Mouse (Mus musculus) spleen, adult 2 months (tissue): Measurements from ENCODE around the gene Cfap161. TPM values are rescaled to one million over a fixed set of nuclear protein-coding genes. Genes with fewer than 3 reads are reported as not detected.

Experiments used
- DNase-seq, 2 experiments: peaks; one replicate each; pipeline versions ENCODE4 v3.0.0 to v3.0.0-alpha.2; 2012 to 2021; ENCODE audit warnings: low spot score in 2 of 2, low read depth in 1 of 2
- H3K27ac ChIP-seq: fragments of 200-500 bp; 2 replicates; pipeline ENCODE4 v1.5.1; 2012; ENCODE audit warnings: low read length, inconsistent platforms; ENCODE audit not compliant: insufficient read depth
- H3K27me3 ChIP-seq: fragments of 200-500 bp; 2 replicates; pipeline ENCODE4 v1.6.1; 2012; ENCODE audit warnings: mild to moderate bottlenecking, moderate library complexity, low read length, inconsistent platforms; ENCODE audit not compliant: control insufficient read depth, insufficient read depth
- H3K36me3 ChIP-seq: fragments of 200-500 bp; 2 replicates; pipeline ENCODE4 v1.6.1; 2012; ENCODE audit warnings: mild to moderate bottlenecking, low read length, inconsistent platforms; ENCODE audit not compliant: control insufficient read depth, insufficient read depth
- H3K4me1 ChIP-seq: fragments of 200-500 bp; 2 replicates; pipeline ENCODE4 v1.6.1; 2011; ENCODE audit warnings: inconsistent platforms; ENCODE audit not compliant: control insufficient read depth, insufficient read depth, insufficient read length
- H3K4me3 ChIP-seq: fragments of 200-500 bp; 2 replicates; pipeline ENCODE4 v1.5.1; 2011; ENCODE audit warnings: mild to moderate bottlenecking, inconsistent platforms; ENCODE audit not compliant: insufficient read depth, insufficient read length; ENCODE audit errors: extremely low read depth
- CTCF ChIP-seq: fragments of 200-500 bp; IDR thresholded peaks from 2 replicates; pipeline ENCODE4 v1.5.1; 2011; ENCODE audit warnings: mild to moderate bottlenecking, inconsistent platforms; ENCODE audit not compliant: insufficient read depth, insufficient read length, insufficient replicate concordance; ENCODE audit errors: extremely low read depth
- POLR2A ChIP-seq: fragments of 200-500 bp; IDR thresholded peaks from 2 replicates; pipeline ENCODE4 v1.6.1; 2011; ENCODE audit warnings: low read depth, low read length, inconsistent platforms
- WGBS: fragments of 180-500 bp; shearing (Covaris S2); methylation state at CpG from one replicate; pipeline ENCODE4 v1.1.7; 2018; 5-methylcytosine and 5-hydroxymethylcytosine counted together
- polyA plus RNA-seq: library from polyadenylated mRNA; depleted of rRNA; stranded (reverse); fragments of >200 nt; gene quantifications from 2 replicates; pipeline ENCODE4 v1.2.3, GENCODE M21; 2012

Gene Cfap161
- polyA plus RNA-seq, 1 experiment, result not detected

- Histone ChIP-seq H3K27me3 (no peaks in the 10 kb centered on the region), H3K36me3 (no peaks in the 10 kb centered on the region), H3K4me1 (peaks cover 4% of the 10 kb centered on the region; the same call in 1 of the 2 replicates), H3K27ac (no peak overlapping the region), H3K4me3 (no peak overlapping the region)
- WGBS, result 69% methylated on average over 6 of the region's 6 CpGs
- TF ChIP-seq CTCF (no peak), POLR2A (no peak)
- DNase-seq, result no peak
Observed at GRCm38 (mm10) chr7:83806934-83807333, 12.3 kb upstream of the Cfap161 start.

DNA sequence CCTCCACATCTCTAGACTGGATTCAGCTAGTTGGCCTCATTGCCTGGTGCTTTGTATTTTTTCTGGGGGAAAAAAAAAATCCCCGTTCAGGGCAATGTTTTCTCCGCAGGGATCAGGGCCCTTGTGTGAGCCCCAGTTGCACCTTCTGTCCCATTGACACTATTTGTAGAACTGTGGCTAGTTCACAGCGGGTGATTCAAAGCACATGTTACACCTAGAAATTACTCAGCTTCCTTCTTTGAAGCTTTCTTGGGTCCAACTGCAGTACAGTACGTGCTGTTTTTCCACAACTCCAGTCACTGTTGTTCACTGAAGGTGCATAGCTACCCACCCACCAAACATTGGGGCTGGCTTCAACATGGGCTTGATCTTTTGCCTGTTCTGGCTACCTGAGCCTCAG, 9.1 kb upstream of the Cfap161 start:
- no peak overlapping the region for H3K4me3 ChIP-seq
- H3K36me3 ChIP-seq, result no peaks in the 10 kb centered on the region
- peaks cover 4% of the 10 kb centered on the region; the same call in 1 of the 2 replicates for H3K4me1 ChIP-seq
- no peak overlapping the region for H3K27ac ChIP-seq
- H3K27me3 ChIP-seq, result no peaks in the 10 kb centered on the region
- TF ChIP-seq CTCF (no peak), POLR2A (no peak)
- no peak for DNase-seq
- 87% methylated on average over 4 of the region's 4 CpGs for WGBS

DNA sequence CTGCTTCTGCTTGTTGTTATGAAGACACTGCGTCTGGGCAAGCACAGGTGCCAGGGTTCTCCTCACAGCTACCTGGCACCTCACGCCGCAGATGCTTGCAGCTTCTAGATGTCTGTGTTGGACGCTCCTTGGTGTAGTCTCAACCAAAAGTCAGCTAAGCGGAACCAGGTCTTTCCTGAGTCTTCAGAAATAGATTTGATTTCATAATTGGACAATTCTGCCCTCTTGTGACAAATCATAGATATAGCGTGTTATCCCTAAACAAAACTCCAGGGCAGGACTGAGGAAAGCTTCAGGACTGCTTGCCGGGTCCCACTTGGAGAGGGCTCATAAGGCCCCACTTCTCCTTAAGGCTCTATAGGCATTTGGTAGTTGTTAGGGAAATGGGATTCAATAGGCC, 7.8 kb upstream of the Cfap161 start:
- no peak; the same call in 1 of the 2 replicates for TF ChIP-seq CTCF
- TF ChIP-seq POLR2A, result no peak
- peak in 1 of 2 experiments; percentile 4 for DNase-seq
- H3K27ac ChIP-seq, result no peak overlapping the region
- H3K27me3 ChIP-seq, result no peaks in the 10 kb centered on the region
- 9% methylated on average over 7 of the region's 7 CpGs for WGBS
- no peaks in the 10 kb centered on the region for H3K36me3 ChIP-seq
- H3K4me1 ChIP-seq, result peaks cover 4% of the 10 kb centered on the region; the same call in 1 of the 2 replicates
- H3K4me3 ChIP-seq, result no peak overlapping the region

DNA sequence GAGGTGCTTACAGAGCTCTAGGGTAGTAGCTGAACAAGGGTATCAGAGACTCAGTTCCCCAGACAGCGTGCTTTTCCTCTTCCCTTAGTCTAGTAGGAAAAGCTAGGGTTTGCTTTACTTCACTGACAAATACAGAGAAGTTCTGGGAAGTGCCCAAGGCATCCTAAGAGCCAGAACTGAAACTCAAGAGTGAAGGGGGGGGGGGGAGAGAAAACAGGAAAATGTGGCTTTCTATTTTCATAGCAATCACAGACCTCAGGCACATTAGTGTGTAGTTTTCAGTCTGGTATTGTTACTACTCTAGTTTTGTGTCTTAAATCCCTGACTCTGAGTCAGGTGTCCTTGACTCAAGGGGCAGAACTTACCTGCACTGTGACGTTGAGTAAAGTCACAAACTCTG, 7.3 kb upstream of the Cfap161 start:
- peaks cover 4% of the 10 kb centered on the region; the same call in 1 of the 2 replicates for H3K4me1 ChIP-seq
- H3K4me3 ChIP-seq, result no peak overlapping the region
- 28% methylated on average over 2 of the region's 2 CpGs for WGBS
- H3K36me3 ChIP-seq, result no peaks in the 10 kb centered on the region
- TF ChIP-seq CTCF (no peak), POLR2A (no peak)
- no peaks in the 10 kb centered on the region for H3K27me3 ChIP-seq
- H3K27ac ChIP-seq, result no peak overlapping the region
- no peak for DNase-seq

DNA sequence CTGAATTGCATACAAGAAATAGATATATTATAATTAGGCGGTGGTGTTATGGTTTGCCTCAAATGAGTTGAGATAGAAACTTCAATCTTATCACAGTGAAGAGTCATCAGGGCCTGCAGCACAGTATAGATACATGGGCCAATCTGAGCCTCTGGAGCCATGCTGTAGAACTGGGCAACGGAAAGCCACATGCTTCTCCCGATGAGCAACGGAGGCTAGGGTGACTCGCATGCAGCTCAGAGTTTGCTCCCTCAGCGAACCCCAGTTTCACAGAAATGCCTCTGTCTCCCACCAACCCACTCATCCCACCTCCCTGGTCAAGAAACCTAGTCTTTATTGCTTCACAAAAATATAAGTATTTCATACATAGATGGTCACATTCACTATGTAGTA, 6.8 kb upstream of the Cfap161 start:
- Histone ChIP-seq H3K36me3 (no peaks in the 10 kb centered on the region), H3K27ac (no peak overlapping the region), H3K27me3 (no peaks in the 10 kb centered on the region), H3K4me1 (peaks cover 4% of the 10 kb centered on the region; the same call in 1 of the 2 replicates), H3K4me3 (no peak overlapping the region)
- 94% methylated on average over 6 of the region's 6 CpGs for WGBS
- TF ChIP-seq POLR2A, result no peak
- no peak for TF ChIP-seq CTCF
- DNase-seq, result no peak

GRCm38 (mm10) chr7:83800561-83801482, 6.1 kb upstream of the Cfap161 start:
- DNase-seq, result no peak
- Histone ChIP-seq H3K27me3 (no peaks in the 10 kb centered on the region), H3K4me3 (no peak overlapping the region), H3K36me3 (no peaks in the 10 kb centered on the region), H3K27ac (no peak overlapping the region), H3K4me1 (peaks cover 4% of the 10 kb centered on the region; the same call in 1 of the 2 replicates)
- TF ChIP-seq POLR2A (no peak), CTCF (no peak)
- 87% methylated on average over 8 of the region's 8 CpGs for WGBS

DNA sequence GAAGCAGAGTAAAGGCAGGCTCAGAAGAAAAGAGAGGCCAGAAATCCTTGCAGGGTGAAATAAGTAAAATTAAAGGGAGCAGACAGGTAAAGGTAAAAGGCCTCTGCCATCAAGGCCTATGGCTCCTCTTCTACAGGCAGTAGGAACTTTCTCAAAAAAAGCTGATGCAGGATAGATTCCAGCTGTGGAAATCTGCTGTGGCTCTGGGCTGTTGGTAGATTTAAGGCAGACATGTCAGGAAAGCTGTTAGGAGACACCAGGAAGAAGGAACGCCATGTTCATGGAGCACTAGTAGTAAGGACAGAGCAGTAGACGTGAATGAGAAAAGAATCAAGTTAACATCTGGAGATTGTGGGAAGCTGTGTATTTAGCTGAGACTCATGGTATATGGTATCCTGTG, 5.4 kb upstream of the Cfap161 start:
- DNase-seq, result no peak
- Histone ChIP-seq H3K36me3 (no peaks in the 10 kb centered on the region), H3K27ac (no peak overlapping the region), H3K27me3 (no peaks in the 10 kb centered on the region), H3K4me1 (peaks cover 4% of the 10 kb centered on the region; the same call in 1 of the 2 replicates), H3K4me3 (no peak overlapping the region)
- TF ChIP-seq CTCF (no peak), POLR2A (no peak)
- WGBS, result 91% methylated on average over 2 of the region's 2 CpGs
